Mouse (Mus musculus): Measurements from ENCODE around the gene Timm23. TPM values are rescaled to one million over a fixed set of nuclear protein-coding genes. Genes with fewer than 3 reads are reported as not detected.

Timm23 gene
- total RNA-seq (2014; rRNA removed) (191 and 195 TPM in 2 replicates), polyA plus RNA-seq (2012; rRNA removed) (122 and 156 TPM in 2 replicates)

- Histone ChIP-seq H3K27ac (replicated peaks; ENCODE audit: insufficient read depth, low read depth, low read length) (peak within 1 kb of the TSS; percentile 94), H3K27me3 (ENCODE audit: control insufficient read depth, insufficient read depth, low read length) (no peaks in the 10 kb centered on the region), H3K79me2 (ENCODE audit: control insufficient read depth, insufficient read depth, low read length) (peaks cover 43% of the 10 kb centered on the region), H3K9ac (ENCODE audit: low read depth, low read length) (peak within 1 kb of the TSS; percentile 97), H3K4me1 (ENCODE audit: control insufficient read depth, insufficient read depth, low read length) (peaks cover 18% of the 10 kb centered on the region), H3K4me3 (ENCODE audit: insufficient read depth, low read depth, low read length) (peak within 1 kb of the TSS; percentile 96), H3K36me3 (ENCODE audit: control insufficient read depth, insufficient read depth, low read length) (peaks cover 19% of the 10 kb centered on the region)
- TF ChIP-seq POLR2A (IDR thresholded peaks at IDR 0.05; ENCODE audit: extremely low read depth, insufficient read depth, low read length), result 0 out of 2 replicates have a peak, but pooled peaks have one; percentile 34
- TF ChIP-seq CTCF (IDR thresholded peaks at IDR 0.05; ENCODE audit: low read depth, low read length), result no peak
- 1% methylated on average over 77 of the region's 77 CpGs for WGBS
- DNase-seq (ENCODE audit: extremely low read depth, low read depth, low spot score), result peak; percentile 75
These were observed at the start of gene Timm23, which contains the start of gene Parg for GRCm38 (mm10) chr14:32201791-32202451. Gene Timm23 (minus strand): TSS chr14:32201898. Gene Parg (plus strand): TSS chr14:32201949.

GRCm38 (mm10) chr14:32249616-32250015 is 47.9 kb upstream of the Timm23 start:
- Histone ChIP-seq H3K9ac (ENCODE audit: low read depth, low read length) (no peak overlapping the region), H3K27me3 (ENCODE audit: control insufficient read depth, insufficient read depth, low read length) (no peaks in the 10 kb centered on the region), H3K79me2 (ENCODE audit: control insufficient read depth, insufficient read depth, low read length) (no peaks in the 10 kb centered on the region), H3K27ac (replicated peaks; ENCODE audit: insufficient read depth, low read depth, low read length) (no peak overlapping the region), H3K4me1 (ENCODE audit: control insufficient read depth, insufficient read depth, low read length) (no peaks in the 10 kb centered on the region), H3K4me3 (ENCODE audit: insufficient read depth, low read depth, low read length) (no peak overlapping the region), H3K36me3 (ENCODE audit: control insufficient read depth, insufficient read depth, low read length) (peaks cover 30% of the 10 kb centered on the region)
- 85% methylated on average over 6 of the region's 6 CpGs for WGBS
- no peak for TF ChIP-seq CTCF (IDR thresholded peaks at IDR 0.05; ENCODE audit: low read depth, low read length)
- no peak for TF ChIP-seq POLR2A (IDR thresholded peaks at IDR 0.05; ENCODE audit: extremely low read depth, insufficient read depth, low read length)
- DNase-seq (ENCODE audit: extremely low read depth, low read depth, low spot score), result no peak

- WGBS, result 67% methylated on average over 2 of the region's 2 CpGs
- DNase-seq (ENCODE audit: extremely low read depth, low read depth, low spot score), result no peak
- Histone ChIP-seq H3K27ac (replicated peaks; ENCODE audit: insufficient read depth, low read depth, low read length) (no peak overlapping the region), H3K4me3 (ENCODE audit: insufficient read depth, low read depth, low read length) (no peak overlapping the region), H3K4me1 (ENCODE audit: control insufficient read depth, insufficient read depth, low read length) (no peaks in the 10 kb centered on the region), H3K27me3 (ENCODE audit: control insufficient read depth, insufficient read depth, low read length) (no peaks in the 10 kb centered on the region), H3K36me3 (ENCODE audit: control insufficient read depth, insufficient read depth, low read length) (peaks cover 30% of the 10 kb centered on the region), H3K9ac (ENCODE audit: low read depth, low read length) (no peak overlapping the region), H3K79me2 (ENCODE audit: control insufficient read depth, insufficient read depth, low read length) (no peaks in the 10 kb centered on the region)
- TF ChIP-seq CTCF (IDR thresholded peaks at IDR 0.05; ENCODE audit: low read depth, low read length) (no peak), POLR2A (IDR thresholded peaks at IDR 0.05; ENCODE audit: extremely low read depth, insufficient read depth, low read length) (no peak)
These were observed 44.3 kb upstream of the Timm23 start for GRCm38 (mm10) chr14:32246019-32246418.

- H3K27ac ChIP-seq (replicated peaks; ENCODE audit: insufficient read depth, low read depth, low read length), result no peak overlapping the region
- WGBS, result 89% methylated on average over 4 of the region's 4 CpGs
- H3K36me3 ChIP-seq (ENCODE audit: control insufficient read depth, insufficient read depth, low read length), result peaks cover 25% of the 10 kb centered on the region
These were observed 40.7 kb upstream of the Timm23 start for GRCm38 (mm10) chr14:32242401-32242800.

GRCm38 (mm10) chr14:32228996-32229395 is 27.3 kb upstream of the Timm23 start:
- Histone ChIP-seq H3K27ac (replicated peaks; ENCODE audit: insufficient read depth, low read depth, low read length) (no peak overlapping the region), H3K9ac (ENCODE audit: low read depth, low read length) (no peak overlapping the region), H3K36me3 (ENCODE audit: control insufficient read depth, insufficient read depth, low read length) (peaks cover 7% of the 10 kb centered on the region; the same call in 1 of the 2 replicates), H3K27me3 (ENCODE audit: control insufficient read depth, insufficient read depth, low read length) (no peaks in the 10 kb centered on the region), H3K4me1 (ENCODE audit: control insufficient read depth, insufficient read depth, low read length) (no peaks in the 10 kb centered on the region), H3K79me2 (ENCODE audit: control insufficient read depth, insufficient read depth, low read length) (no peaks in the 10 kb centered on the region), H3K4me3 (ENCODE audit: insufficient read depth, low read depth, low read length) (no peak overlapping the region)
- 1% methylated on average over 2 of the region's 2 CpGs for WGBS
- TF ChIP-seq CTCF (IDR thresholded peaks at IDR 0.05; ENCODE audit: low read depth, low read length), result peak; percentile 31
- no peak for TF ChIP-seq POLR2A (IDR thresholded peaks at IDR 0.05; ENCODE audit: extremely low read depth, insufficient read depth, low read length)
- DNase-seq (ENCODE audit: extremely low read depth, low read depth, low spot score), result peak; percentile 14

More at GRCm38 (mm10) chr14:32242401-32242800, 40.7 kb upstream of the Timm23 start:
- Histone ChIP-seq H3K27me3 (ENCODE audit: control insufficient read depth, insufficient read depth, low read length) (no peaks in the 10 kb centered on the region), H3K9ac (ENCODE audit: low read depth, low read length) (no peak overlapping the region), H3K4me3 (ENCODE audit: insufficient read depth, low read depth, low read length) (no peak overlapping the region), H3K4me1 (ENCODE audit: control insufficient read depth, insufficient read depth, low read length) (no peaks in the 10 kb centered on the region), H3K79me2 (ENCODE audit: control insufficient read depth, insufficient read depth, low read length) (no peaks in the 10 kb centered on the region)
- TF ChIP-seq POLR2A (IDR thresholded peaks at IDR 0.05; ENCODE audit: extremely low read depth, insufficient read depth, low read length), result no peak
- no peak for TF ChIP-seq CTCF (IDR thresholded peaks at IDR 0.05; ENCODE audit: low read depth, low read length)
- no peak for DNase-seq (ENCODE audit: extremely low read depth, low read depth, low spot score)

- Histone ChIP-seq H3K27ac (replicated peaks; ENCODE audit: insufficient read depth, low read depth, low read length) (no peak overlapping the region), H3K9ac (ENCODE audit: low read depth, low read length) (no peak overlapping the region), H3K79me2 (ENCODE audit: control insufficient read depth, insufficient read depth, low read length) (no peaks in the 10 kb centered on the region), H3K36me3 (ENCODE audit: control insufficient read depth, insufficient read depth, low read length) (peaks cover 5% of the 10 kb centered on the region; the same call in 1 of the 2 replicates), H3K4me1 (ENCODE audit: control insufficient read depth, insufficient read depth, low read length) (no peaks in the 10 kb centered on the region), H3K4me3 (ENCODE audit: insufficient read depth, low read depth, low read length) (no peak overlapping the region), H3K27me3 (ENCODE audit: control insufficient read depth, insufficient read depth, low read length) (no peaks in the 10 kb centered on the region)
- peak; percentile 9 for DNase-seq (ENCODE audit: extremely low read depth, low read depth, low spot score)
- TF ChIP-seq CTCF (IDR thresholded peaks at IDR 0.05; ENCODE audit: low read depth, low read length) (no peak), POLR2A (IDR thresholded peaks at IDR 0.05; ENCODE audit: extremely low read depth, insufficient read depth, low read length) (no peak)
These were observed 24.9 kb upstream of the Timm23 start for GRCm38 (mm10) chr14:32226601-32227000.

Measured in liver, adult 2 months (tissue).